Mouse (Mus musculus): ENCODE results near the gene Vstm2l. TPM values are rescaled to one million over a fixed set of nuclear protein-coding genes. Genes with fewer than 3 reads are reported as not detected.

The Vstm2l gene
- polyA plus RNA-seq, 1 experiment from 2014 or later = not detected

GRCm38 (mm10) chr2:157970669-157971068, 56.2 kb downstream of the Vstm2l start:
- 0% methylated on average over 3 of the region's 3 CpGs for WGBS
- Histone ChIP-seq H3K9me3 (replicated peaks) (no peaks in the 10 kb centered on the region), H3K27me3 (replicated peaks) (peaks cover 28% of the 10 kb centered on the region), H3K36me3 (no peaks in the 10 kb centered on the region), H3K27ac (ENCODE audit: poor library complexity, severe bottlenecking) (no peak overlapping the region), H3K9ac (no peak overlapping the region), H3K4me1 (replicated peaks) (peaks cover 12% of the 10 kb centered on the region; the same call in 1 of the 2 replicates), H3K4me2 (no peak overlapping the region), H3K4me3 (no peak overlapping the region)
- no peak for ATAC-seq (ENCODE audit: insufficient number of reproducible peaks, low FRiP score)

GRCm38 (mm10) chr2:157974604-157975501, 60.4 kb downstream of the Vstm2l start:
- no peak overlapping the region for H3K9ac ChIP-seq
- WGBS = 3% methylated on average over 23 of the region's 23 CpGs
- no peak overlapping the region for H3K27ac ChIP-seq (ENCODE audit: poor library complexity, severe bottlenecking)

GRCm38 (mm10) chr2:157975595-157975994, 61.1 kb downstream of the Vstm2l start:
- Histone ChIP-seq H3K4me2 (peak overlapping the region; percentile 35), H3K27me3 (replicated peaks) (peaks cover 27% of the 10 kb centered on the region), H3K36me3 (no peaks in the 10 kb centered on the region), H3K27ac (ENCODE audit: poor library complexity, severe bottlenecking) (no peak overlapping the region), H3K4me1 (replicated peaks) (peaks cover 18% of the 10 kb centered on the region), H3K9me3 (replicated peaks) (no peaks in the 10 kb centered on the region), H3K9ac (no peak overlapping the region), H3K4me3 (no peak overlapping the region)
- no peak for ATAC-seq (ENCODE audit: insufficient number of reproducible peaks, low FRiP score)
- WGBS = 5% methylated on average over 7 of the region's 7 CpGs

More at GRCm38 (mm10) chr2:157974604-157975501, 60.4 kb downstream of the Vstm2l start:
- peaks cover 15% of the 10 kb centered on the region for H3K4me1 ChIP-seq (replicated peaks)
- peak overlapping the region; percentile 35 for H3K4me2 ChIP-seq
- H3K27me3 ChIP-seq (replicated peaks) = peaks cover 32% of the 10 kb centered on the region
- no peaks in the 10 kb centered on the region for H3K36me3 ChIP-seq
- H3K4me3 ChIP-seq = no peak overlapping the region
- ATAC-seq (ENCODE audit: insufficient number of reproducible peaks, low FRiP score) = no peak
- no peaks in the 10 kb centered on the region for H3K9me3 ChIP-seq (replicated peaks)

GRCm38 (mm10) chr2:157979241-157979640, 64.8 kb downstream of the Vstm2l start:
- Histone ChIP-seq H3K4me2 (no peak overlapping the region), H3K27me3 (replicated peaks) (peaks cover 26% of the 10 kb centered on the region), H3K4me1 (replicated peaks) (peaks cover 18% of the 10 kb centered on the region), H3K4me3 (no peak overlapping the region), H3K9ac (no peak overlapping the region), H3K27ac (ENCODE audit: poor library complexity, severe bottlenecking) (no peak overlapping the region), H3K36me3 (peaks cover 17% of the 10 kb centered on the region), H3K9me3 (replicated peaks) (no peaks in the 10 kb centered on the region)
- no peak for ATAC-seq (ENCODE audit: insufficient number of reproducible peaks, low FRiP score)
- 57% methylated on average over 5 of the region's 5 CpGs for WGBS

- no peak overlapping the region for H3K27ac ChIP-seq (ENCODE audit: poor library complexity, severe bottlenecking)
- H3K4me2 ChIP-seq = no peak overlapping the region
- ATAC-seq (ENCODE audit: insufficient number of reproducible peaks, low FRiP score) = no peak
- peaks cover 30% of the 10 kb centered on the region for H3K4me1 ChIP-seq (replicated peaks)
- H3K27me3 ChIP-seq (replicated peaks) = no peaks in the 10 kb centered on the region
- H3K9ac ChIP-seq = no peak overlapping the region
- H3K9me3 ChIP-seq (replicated peaks) = no peaks in the 10 kb centered on the region
- peaks cover 17% of the 10 kb centered on the region for H3K36me3 ChIP-seq
- WGBS = 87% methylated on average over 3 of the region's 3 CpGs
- H3K4me3 ChIP-seq = no peak overlapping the region
Measured at GRCm38 (mm10) chr2:157982727-157983126, 68.3 kb downstream of the Vstm2l start.

GRCm38 (mm10) chr2:157983276-157983675, 68.8 kb downstream of the Vstm2l start:
- H3K9ac ChIP-seq = no peak overlapping the region
- H3K9me3 ChIP-seq (replicated peaks) = no peaks in the 10 kb centered on the region
- H3K27ac ChIP-seq (ENCODE audit: poor library complexity, severe bottlenecking) = no peak overlapping the region
- no peaks in the 10 kb centered on the region for H3K27me3 ChIP-seq (replicated peaks)
- no peak overlapping the region for H3K4me3 ChIP-seq
- no peak for ATAC-seq (ENCODE audit: insufficient number of reproducible peaks, low FRiP score)
- no peak overlapping the region for H3K4me2 ChIP-seq
- peaks cover 17% of the 10 kb centered on the region for H3K36me3 ChIP-seq
- H3K4me1 ChIP-seq (replicated peaks) = peaks cover 35% of the 10 kb centered on the region
- 80% methylated on average over 4 of the region's 4 CpGs for WGBS

GRCm38 (mm10) chr2:157985611-157986010, 71.2 kb downstream of the Vstm2l start:
- H3K27ac ChIP-seq (ENCODE audit: poor library complexity, severe bottlenecking) = peak overlapping the region; percentile 78
- ATAC-seq (ENCODE audit: insufficient number of reproducible peaks, low FRiP score) = no peak
- H3K4me1 ChIP-seq (replicated peaks) = peaks cover 47% of the 10 kb centered on the region
- H3K36me3 ChIP-seq = peaks cover 20% of the 10 kb centered on the region
- WGBS = 55% methylated on average over 4 of the region's 4 CpGs
- no peak overlapping the region for H3K4me3 ChIP-seq
- H3K9ac ChIP-seq = 0 out of 2 replicates have a peak overlapping the region, but pooled peaks have one; percentile 28
- H3K4me2 ChIP-seq = peak overlapping the region; percentile 6; the same call in 1 of the 2 replicates
- H3K9me3 ChIP-seq (replicated peaks) = no peaks in the 10 kb centered on the region
- H3K27me3 ChIP-seq (replicated peaks) = no peaks in the 10 kb centered on the region

- WGBS = 73% methylated on average over 6 of the region's 6 CpGs
- no peak overlapping the region for H3K4me2 ChIP-seq
- H3K27me3 ChIP-seq (replicated peaks) = no peaks in the 10 kb centered on the region
- H3K36me3 ChIP-seq = peaks cover 24% of the 10 kb centered on the region
- H3K4me3 ChIP-seq = no peak overlapping the region
- H3K9ac ChIP-seq = no peak overlapping the region
- peak overlapping the region; percentile 78; the same call in 1 of the 2 replicates for H3K27ac ChIP-seq (ENCODE audit: poor library complexity, severe bottlenecking)
- peaks cover 47% of the 10 kb centered on the region for H3K4me1 ChIP-seq (replicated peaks)
- H3K9me3 ChIP-seq (replicated peaks) = no peaks in the 10 kb centered on the region
- no peak for ATAC-seq (ENCODE audit: insufficient number of reproducible peaks, low FRiP score)
Measured at GRCm38 (mm10) chr2:157986235-157986634, 71.8 kb downstream of the Vstm2l start.

GRCm38 (mm10) chr2:157988416-157989190, 74.2 kb downstream of the Vstm2l start:
- Histone ChIP-seq H3K36me3 (peaks cover 29% of the 10 kb centered on the region), H3K27ac (ENCODE audit: poor library complexity, severe bottlenecking) (no peak overlapping the region), H3K9me3 (replicated peaks) (no peaks in the 10 kb centered on the region), H3K4me1 (replicated peaks) (peaks cover 47% of the 10 kb centered on the region), H3K4me3 (no peak overlapping the region), H3K9ac (no peak overlapping the region), H3K4me2 (no peak overlapping the region), H3K27me3 (replicated peaks) (no peaks in the 10 kb centered on the region)
- no peak for ATAC-seq (ENCODE audit: insufficient number of reproducible peaks, low FRiP score)
- WGBS = 48% methylated on average over 7 of the region's 7 CpGs

- Histone ChIP-seq H3K36me3 (peaks cover 42% of the 10 kb centered on the region), H3K4me3 (no peak overlapping the region), H3K4me1 (replicated peaks) (peaks cover 43% of the 10 kb centered on the region), H3K27me3 (replicated peaks) (no peaks in the 10 kb centered on the region), H3K9me3 (replicated peaks) (no peaks in the 10 kb centered on the region), H3K27ac (ENCODE audit: poor library complexity, severe bottlenecking) (no peak overlapping the region), H3K4me2 (no peak overlapping the region), H3K9ac (no peak overlapping the region)
- 98% methylated on average over 2 of the region's 2 CpGs for WGBS
- ATAC-seq (ENCODE audit: insufficient number of reproducible peaks, low FRiP score) = no peak
Measured at GRCm38 (mm10) chr2:157989946-157990345, 75.5 kb downstream of the Vstm2l start.

- no peak for ATAC-seq (ENCODE audit: insufficient number of reproducible peaks, low FRiP score)
- Histone ChIP-seq H3K9me3 (replicated peaks) (no peaks in the 10 kb centered on the region), H3K9ac (no peak overlapping the region), H3K27ac (ENCODE audit: poor library complexity, severe bottlenecking) (no peak overlapping the region), H3K4me2 (no peak overlapping the region), H3K36me3 (peaks cover 52% of the 10 kb centered on the region), H3K4me1 (replicated peaks) (peaks cover 32% of the 10 kb centered on the region), H3K4me3 (no peak overlapping the region), H3K27me3 (replicated peaks) (no peaks in the 10 kb centered on the region)
- 84% methylated on average over 6 of the region's 6 CpGs for WGBS
Measured at GRCm38 (mm10) chr2:157991026-157991425, 76.6 kb downstream of the Vstm2l start.

Data from heart, embryonic 12.5 days (tissue).